Mouse (Mus musculus): ENCODE data around the gene Phldb1. TPM values are rescaled to one million over a fixed set of nuclear protein-coding genes. Genes with fewer than 3 reads are reported as not detected.

Phldb1 gene
- polyA plus RNA-seq (2015; fragmentation: Illumina TruSeq; extraction: RNeasy Lipid Tissue Mini Kit (QIAGEN cat#74804); ENCODE audit: low read depth, low replicate concordance) = 84.9 TPM

GRCm38 (mm10) chr9:44734524-44735494, at the start of gene Phldb1:
Phldb1 (minus strand) TSS chr9:44735198.

GRCm38 (mm10) chr9:44767101-44768028, 32.4 kb upstream of the Phldb1 start, which contains the start of the genes Arcn1 and Ift46:
Arcn1 (minus strand) TSS chr9:44767845.
Ift46 (plus strand) TSS chr9:44767908.

GRCm38 (mm10) chr9:44673005-44673404, 62.0 kb downstream of the Phldb1 start, which contains the start of gene Treh:
Treh (plus strand) TSS chr9:44673233.

Other genes starting within 250 kb of the Phldb1 start
- not detected for gene Cxcr5, start 173.3 kb downstream of the Phldb1 start, polyA plus RNA-seq (2015; fragmentation: Illumina TruSeq; extraction: RNeasy Lipid Tissue Mini Kit (QIAGEN cat#74804); ENCODE audit: low read depth, low replicate concordance)
- gene Ddx6, start 130.3 kb downstream of the Phldb1 start, polyA plus RNA-seq (2015; fragmentation: Illumina TruSeq; extraction: RNeasy Lipid Tissue Mini Kit (QIAGEN cat#74804); ENCODE audit: low read depth, low replicate concordance) = 61.7 TPM
- gene Treh, start 62.0 kb downstream of the Phldb1 start, polyA plus RNA-seq (2015; fragmentation: Illumina TruSeq; extraction: RNeasy Lipid Tissue Mini Kit (QIAGEN cat#74804); ENCODE audit: low read depth, low replicate concordance) = not detected
- 72.5 TPM for gene Arcn1, start 32.6 kb upstream of the Phldb1 start, polyA plus RNA-seq (2015; fragmentation: Illumina TruSeq; extraction: RNeasy Lipid Tissue Mini Kit (QIAGEN cat#74804); ENCODE audit: low read depth, low replicate concordance)
- gene Ift46, start 32.7 kb upstream of the Phldb1 start, polyA plus RNA-seq (2015; fragmentation: Illumina TruSeq; extraction: RNeasy Lipid Tissue Mini Kit (QIAGEN cat#74804); ENCODE audit: low read depth, low replicate concordance) = 76.9 TPM
- gene Tmem25, start 64.1 kb upstream of the Phldb1 start, polyA plus RNA-seq (2015; fragmentation: Illumina TruSeq; extraction: RNeasy Lipid Tissue Mini Kit (QIAGEN cat#74804); ENCODE audit: low read depth, low replicate concordance) = 65.3 TPM
- 0.57 TPM for gene Ttc36, start 67.9 kb upstream of the Phldb1 start, polyA plus RNA-seq (2015; fragmentation: Illumina TruSeq; extraction: RNeasy Lipid Tissue Mini Kit (QIAGEN cat#74804); ENCODE audit: low read depth, low replicate concordance)
- 24.6 TPM for gene Kmt2a, start 146.1 kb upstream of the Phldb1 start, polyA plus RNA-seq (2015; fragmentation: Illumina TruSeq; extraction: RNeasy Lipid Tissue Mini Kit (QIAGEN cat#74804); ENCODE audit: low read depth, low replicate concordance)
- 976 TPM for gene Atp5l, start 185.5 kb upstream of the Phldb1 start, polyA plus RNA-seq (2015; fragmentation: Illumina TruSeq; extraction: RNeasy Lipid Tissue Mini Kit (QIAGEN cat#74804); ENCODE audit: low read depth, low replicate concordance)
- gene Ube4a, start 230.4 kb upstream of the Phldb1 start, polyA plus RNA-seq (2015; fragmentation: Illumina TruSeq; extraction: RNeasy Lipid Tissue Mini Kit (QIAGEN cat#74804); ENCODE audit: low read depth, low replicate concordance) = 43.9 TPM
- not detected for gene Cd3g, start 245.2 kb upstream of the Phldb1 start, polyA plus RNA-seq (2015; fragmentation: Illumina TruSeq; extraction: RNeasy Lipid Tissue Mini Kit (QIAGEN cat#74804); ENCODE audit: low read depth, low replicate concordance)
- not detected for gene Cd3d, start 246.6 kb upstream of the Phldb1 start, polyA plus RNA-seq (2015; fragmentation: Illumina TruSeq; extraction: RNeasy Lipid Tissue Mini Kit (QIAGEN cat#74804); ENCODE audit: low read depth, low replicate concordance)

Measured in brain, adult 10 weeks (tissue).